Mouse (Mus musculus) frontal cortex, postnatal 36 days (tissue): ENCODE measurements around the gene Tmem268.

Source experiments
- DNase-seq, 2 experiments: peaks; one replicate each; pipeline ENCODE4 v3.0.0; 2022; ENCODE audit warnings: low spot score in 2 of 2

Gene Tmem268

DNA sequence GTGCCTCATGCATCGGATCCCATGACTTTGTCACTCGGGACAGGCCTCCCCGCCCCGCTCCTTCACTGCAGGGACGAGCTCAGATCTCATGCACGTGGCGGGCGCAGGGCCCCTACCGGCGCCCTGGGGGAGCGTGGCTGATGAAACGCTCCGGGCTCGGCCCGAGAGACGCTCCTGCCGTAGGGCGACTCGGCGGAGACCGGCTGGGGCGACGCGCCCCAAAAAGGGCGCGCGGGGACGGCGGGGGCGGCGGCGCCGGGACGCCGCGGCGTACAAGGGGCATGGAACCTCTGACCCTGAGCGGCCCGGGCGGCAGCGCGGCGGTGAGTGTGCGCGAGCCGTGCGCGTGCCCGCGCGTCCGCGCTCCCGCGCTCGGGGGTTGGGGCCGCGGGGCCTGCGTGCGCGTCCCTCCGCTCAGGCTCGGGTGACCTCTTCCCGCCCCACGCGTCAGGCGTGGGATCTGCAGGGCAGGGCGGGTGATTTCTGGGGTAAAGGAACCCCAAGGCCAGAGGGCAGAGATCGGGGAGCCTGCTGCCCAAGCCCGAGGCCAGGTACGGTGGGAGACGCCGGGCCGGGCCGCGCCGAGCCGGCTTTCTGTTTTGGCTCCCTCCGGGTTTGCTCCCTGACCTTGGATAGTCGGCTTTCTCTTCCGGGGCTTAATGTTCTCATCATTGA, at the start of gene Tmem268:
TSS of gene Tmem268 (plus strand) at position 375 of the 675 bp plus-strand sequence.
- peak; percentile 55 to 65 for DNase-seq

DNA sequence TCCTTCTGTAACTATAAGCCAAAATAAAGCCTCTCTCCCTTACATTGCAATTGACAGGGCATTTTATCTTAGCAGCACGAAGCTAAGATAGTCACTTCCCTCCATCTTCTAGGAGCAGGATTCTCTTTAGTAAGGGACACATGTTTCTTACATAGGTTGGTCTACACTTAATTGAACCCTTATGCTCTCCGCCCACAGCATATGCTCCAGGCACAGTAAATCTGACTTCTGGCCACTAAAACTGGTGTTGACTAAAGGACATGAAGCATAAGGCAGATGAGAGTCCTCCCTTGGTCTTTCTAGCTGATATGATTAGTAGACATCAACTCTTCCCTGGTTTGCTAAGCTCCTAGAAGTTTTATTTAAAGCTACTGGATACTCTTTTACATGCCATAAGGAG, 45.7 kb upstream of the Tmem268 start:
- no peak for DNase-seq

DNA sequence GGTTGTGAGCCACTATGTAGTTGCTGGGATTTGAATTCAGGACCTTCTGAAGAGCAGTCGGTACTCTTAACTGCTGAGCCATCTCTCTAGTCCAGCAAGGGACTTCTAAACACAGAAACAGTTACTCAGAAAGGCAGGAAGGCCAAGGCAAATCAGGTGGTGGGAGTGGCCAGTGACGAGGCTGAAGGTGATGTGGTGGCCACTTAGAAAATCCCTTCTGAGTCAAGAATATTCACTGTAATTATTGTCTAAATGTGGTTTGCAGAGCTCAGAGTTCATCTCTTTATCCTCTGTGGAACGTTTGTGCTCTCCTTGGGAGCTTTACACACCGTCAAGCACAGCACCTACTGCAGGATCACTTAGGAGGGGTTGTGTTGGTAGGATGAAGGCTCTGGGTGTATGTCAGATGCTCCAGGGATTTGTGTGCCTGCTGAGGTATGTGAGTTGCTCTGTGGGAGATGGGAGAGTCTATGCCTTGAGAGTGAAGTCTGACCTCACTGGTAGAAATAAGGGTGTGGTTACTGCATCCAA, 44.1 kb upstream of the Tmem268 start:
- DNase-seq: no peak

DNA sequence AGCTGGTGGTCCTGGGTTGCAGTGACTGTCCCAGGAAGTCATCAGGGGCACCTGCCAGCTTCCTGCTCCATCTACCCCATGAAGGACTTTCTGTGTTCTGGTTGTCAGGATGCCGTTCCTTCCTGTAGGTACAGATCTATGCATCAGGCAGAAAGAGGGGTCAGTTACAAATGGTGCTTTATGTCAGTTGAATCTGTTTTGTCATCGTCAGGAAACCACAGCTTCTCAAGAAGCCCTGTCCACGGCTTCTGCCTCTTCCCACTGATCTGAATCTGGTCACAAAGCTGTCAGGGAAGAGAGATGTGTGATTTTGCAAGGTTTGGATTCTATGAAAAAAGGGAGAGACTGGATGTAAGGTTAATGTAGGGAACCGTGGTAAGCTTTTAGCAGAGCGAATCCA, 43.6 kb upstream of the Tmem268 start:
- DNase-seq: no peak

DNA sequence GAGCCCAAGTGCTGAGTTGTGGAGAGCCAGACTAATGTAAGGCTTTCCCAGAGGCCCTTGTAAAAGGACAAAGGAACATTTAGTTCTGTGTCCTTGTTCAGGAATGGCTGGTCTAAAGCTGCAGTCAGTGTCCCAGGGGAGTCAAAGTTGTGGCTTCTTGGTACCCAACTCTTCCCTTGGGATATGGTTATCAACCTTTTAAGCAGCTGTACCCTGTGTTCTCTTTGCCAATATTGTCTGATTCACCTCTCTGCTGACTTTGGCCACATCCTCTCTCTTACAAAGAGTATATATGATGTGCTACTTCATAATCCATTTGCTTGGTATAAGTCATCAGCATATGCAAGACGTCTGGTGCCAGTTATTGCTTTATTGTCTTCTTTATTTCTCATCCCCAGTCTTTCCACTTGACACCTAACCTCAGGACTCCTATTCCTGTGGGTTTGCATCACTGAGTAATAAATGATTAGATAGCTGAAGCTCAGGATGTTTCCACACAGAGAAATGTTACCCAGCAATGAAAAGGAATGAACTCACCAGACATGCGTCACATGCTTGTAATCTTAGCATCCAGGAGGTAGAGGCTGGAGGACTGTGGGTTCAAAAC, 36.7 kb upstream of the Tmem268 start:
- DNase-seq: no peak

DNA sequence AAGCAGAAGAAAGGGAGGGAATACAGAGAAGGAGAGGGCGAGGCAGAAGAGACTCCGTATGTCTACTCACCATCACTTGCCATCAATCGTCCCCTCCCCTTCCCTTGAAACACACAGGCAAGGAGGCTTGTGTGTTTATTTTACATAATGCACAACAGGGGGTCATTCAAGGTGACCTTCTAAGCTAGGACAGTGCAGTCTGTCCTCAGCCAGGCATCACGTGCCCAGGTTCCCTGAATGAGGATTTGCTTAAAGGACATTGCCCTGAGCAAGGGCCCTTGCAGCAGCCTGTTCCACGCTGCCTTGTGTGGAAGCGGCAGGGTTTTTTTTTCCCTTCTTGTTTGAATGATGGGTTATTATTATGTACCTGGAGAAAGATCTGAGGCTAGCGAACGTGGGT, 33.1 kb upstream of the Tmem268 start:
- no peak for DNase-seq

DNA sequence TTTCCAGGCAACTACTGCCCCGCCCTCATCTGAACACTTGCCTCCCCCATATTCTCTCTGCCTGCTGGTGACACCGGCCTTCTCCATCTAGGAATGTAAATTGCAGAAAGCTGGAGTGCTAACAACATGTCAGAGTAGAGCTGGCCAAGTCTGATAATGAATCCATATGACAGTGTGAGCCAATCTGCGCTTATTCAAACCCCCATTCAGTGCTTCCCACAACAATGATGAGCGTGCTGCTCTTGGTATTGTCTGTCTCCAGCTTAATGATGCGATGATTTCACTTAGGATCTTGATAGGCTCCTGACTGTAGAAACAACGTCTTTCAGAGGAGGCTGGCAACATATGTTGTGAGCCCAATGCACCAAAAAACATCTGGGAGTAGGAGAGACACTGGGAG, 29.6 kb upstream of the Tmem268 start:
- DNase-seq: peak; percentile 51 to 74

DNA sequence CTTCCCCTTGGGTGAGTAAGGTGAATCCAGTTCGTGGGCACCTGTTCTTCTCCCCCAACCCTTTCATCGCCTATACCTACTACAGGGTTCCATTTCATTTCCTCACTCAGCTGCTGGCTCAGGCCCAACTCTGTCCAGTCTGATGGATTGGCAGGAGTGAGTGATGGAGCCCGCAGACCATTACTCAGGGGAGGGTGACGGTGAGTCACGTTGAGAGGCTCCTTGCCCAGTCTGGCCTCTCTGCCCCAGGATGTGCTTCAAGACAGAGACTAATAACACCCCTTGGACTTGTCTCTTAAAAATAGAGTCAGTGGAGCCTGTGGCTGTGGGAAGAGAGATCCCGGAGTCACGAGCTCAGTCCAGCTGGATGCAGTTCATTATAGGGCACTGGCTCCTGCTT, 28.2 kb upstream of the Tmem268 start:
- no peak for DNase-seq

DNA sequence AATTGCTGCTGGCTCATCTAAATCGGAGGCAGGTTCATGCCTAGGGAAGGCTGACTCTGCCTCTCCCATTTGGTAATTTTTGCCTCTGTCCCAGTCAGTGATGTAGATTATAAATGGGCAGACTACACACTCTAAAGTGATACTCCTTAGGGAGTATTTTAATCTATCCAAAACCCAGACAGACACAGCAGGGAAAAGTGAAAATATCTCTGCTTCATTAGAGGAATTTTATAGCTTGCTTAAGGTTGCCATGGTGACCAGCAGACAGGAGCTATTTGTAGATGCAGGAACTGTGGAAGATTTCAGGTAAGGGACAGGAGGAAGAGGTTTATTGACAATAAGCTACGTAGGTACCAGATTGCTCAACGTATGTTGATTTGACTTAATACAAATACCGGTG, 21.0 kb upstream of the Tmem268 start:
- no peak for DNase-seq

DNA sequence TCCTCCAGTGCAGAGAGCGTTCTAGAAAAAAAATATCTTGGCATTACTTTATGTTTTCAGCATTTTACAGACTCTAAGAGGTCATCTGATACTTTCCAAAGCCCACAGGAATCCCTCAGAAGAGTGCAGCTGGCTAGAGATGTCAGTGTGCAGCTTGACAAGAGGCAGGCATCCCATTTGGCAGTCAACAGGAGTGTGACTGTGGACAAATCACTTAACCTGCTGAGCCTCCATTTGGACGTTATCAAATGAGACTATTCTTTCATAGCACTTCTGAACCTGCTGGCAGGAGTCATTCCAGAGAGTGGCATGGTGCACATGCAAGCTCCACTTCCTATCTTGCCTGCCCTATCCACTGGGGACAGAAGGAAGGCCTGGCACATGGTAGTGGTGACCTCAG, 16.4 kb upstream of the Tmem268 start:
- no peak for DNase-seq

DNA sequence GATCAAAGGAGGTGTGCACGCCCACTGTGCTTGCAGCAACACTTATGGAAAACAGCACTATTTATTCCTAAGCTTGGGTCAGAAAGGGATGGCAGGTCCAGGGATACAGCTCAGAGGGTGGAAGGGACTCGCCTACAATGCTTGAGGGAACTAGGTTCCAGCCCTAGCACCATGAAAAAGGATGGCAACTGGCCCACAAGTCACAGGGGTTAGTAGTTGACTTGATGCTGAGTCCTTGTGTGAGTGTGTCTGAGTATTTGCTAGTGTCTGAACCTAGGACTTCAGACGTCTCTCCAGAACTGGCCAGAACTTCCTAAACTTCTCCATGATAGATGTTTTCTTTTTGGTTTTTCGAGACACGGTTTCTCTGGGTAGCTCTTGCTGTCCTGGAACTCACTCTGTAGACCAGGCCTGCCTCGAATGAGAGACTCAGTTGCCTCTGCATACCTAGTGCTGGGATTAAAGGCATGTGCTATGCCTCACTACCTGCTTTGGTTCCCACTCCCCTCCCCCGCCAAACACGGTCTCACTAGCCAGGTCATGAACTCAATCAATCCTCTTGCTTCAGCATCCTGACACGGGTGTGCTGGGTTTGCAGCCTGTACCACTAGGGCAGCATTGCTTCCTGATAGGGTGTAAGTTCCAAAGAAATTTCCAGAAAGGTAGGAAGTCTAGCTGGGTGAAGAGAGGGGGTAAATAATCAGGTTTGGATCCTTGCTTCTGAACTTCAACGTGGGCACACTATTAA, 14.7 kb upstream of the Tmem268 start:
- DNase-seq: peak; percentile 32 to 36

DNA sequence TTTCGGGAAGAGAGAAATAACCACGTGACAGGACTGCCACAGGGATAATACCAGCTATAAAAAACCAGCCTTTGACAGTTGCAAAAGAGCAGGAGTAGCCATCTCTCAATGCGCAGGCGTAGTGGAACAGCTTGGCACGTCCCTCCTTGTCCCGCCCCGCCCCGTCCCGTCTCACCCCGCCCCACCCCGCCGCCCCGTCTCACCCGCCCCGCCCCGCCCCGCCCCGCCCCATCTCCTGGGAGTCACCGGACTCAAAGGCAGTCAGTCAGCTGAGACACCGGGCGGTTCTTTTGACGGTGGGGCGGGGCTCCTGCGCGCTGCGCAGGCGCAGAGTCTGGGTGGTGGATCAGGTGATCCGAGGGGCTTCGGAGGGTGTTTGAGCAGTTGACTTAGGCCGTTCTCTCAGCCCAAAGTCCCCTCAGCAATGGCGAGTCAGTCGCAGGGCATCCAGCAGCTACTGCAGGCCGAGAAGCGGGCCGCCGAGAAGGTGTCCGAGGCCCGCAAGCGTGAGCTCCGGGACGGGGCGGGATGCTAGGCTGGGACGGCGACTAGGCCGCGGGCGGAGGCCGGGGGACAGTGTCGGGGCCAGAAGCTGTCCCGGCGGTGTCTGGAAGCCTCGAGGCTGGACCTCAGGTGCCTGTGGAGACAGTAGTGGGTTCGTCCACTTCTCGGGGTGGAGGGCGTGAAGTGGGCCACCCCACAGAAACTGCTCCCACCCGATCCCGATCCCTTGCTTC, 13.9 kb upstream of the Tmem268 start, which contains the start of gene Atp6v1g1:
TSS of gene Atp6v1g1 (plus strand) at position 279 of the 737 bp plus-strand sequence.
- DNase-seq: peak; percentile 92 to 95

DNA sequence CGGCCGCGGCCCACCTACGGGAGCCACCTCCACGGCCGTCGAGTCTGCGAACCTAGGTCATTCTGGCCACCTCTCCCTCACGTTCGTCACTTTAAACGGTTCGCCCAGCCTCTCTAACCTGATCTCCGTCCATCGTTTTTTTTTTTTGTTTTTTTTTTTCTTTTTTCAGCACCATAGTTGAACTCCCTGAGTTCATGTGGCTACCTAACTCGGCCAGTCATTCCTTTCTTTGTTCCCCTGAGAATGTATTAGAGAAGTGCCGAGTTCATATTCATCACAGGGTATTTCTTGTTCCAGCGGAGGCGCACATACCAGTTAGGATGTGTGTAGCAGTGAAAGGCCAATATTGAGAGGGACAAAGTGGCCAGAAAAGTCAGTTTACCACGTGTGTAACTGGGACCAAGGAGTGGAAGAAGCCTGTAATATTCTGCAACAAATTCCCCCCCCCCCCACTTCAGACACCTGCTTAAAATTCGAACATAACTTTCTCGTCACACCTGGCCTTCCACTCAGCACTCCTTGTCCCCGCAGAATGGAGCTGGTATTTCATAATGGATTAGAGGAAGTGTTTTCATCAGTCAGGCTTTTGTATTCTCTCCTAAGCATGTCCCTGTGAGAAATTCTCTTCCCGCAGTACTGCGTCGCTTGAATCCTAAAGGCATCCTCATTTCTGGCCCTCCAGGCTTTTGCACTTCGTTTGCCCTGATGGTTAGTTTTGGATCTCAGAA, 13.2 kb upstream of the Tmem268 start:
- DNase-seq: no peak

DNA sequence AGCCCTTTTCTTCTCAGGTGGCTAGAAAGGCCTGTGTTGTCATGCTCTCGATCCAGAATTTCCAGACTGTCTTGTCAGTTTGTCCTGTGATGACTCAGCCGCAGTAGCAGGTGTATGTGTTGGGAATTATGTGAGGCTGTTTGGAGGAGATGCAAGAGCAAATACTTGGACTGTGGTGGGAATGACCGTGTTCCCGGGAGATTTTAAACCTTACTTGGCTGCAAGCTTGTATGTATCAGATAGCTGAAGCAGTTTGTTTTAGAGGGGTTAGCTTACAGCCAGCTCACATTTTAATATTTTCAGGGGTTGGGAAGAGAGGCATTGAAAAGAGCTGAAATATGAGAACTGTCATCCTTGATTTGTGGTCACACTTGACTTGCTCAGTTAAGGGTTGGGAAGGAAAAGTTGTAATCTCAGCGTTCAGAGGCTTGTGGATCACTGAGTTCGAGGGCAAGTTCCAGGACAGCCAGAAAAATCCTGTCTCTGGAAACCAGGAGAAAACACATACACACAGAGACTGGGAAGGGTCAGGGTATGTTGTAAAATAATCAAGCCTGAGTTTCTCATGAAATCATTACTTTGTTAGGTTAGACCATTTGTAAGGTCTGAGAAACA, 12.0 kb upstream of the Tmem268 start:
- DNase-seq: no peak

DNA sequence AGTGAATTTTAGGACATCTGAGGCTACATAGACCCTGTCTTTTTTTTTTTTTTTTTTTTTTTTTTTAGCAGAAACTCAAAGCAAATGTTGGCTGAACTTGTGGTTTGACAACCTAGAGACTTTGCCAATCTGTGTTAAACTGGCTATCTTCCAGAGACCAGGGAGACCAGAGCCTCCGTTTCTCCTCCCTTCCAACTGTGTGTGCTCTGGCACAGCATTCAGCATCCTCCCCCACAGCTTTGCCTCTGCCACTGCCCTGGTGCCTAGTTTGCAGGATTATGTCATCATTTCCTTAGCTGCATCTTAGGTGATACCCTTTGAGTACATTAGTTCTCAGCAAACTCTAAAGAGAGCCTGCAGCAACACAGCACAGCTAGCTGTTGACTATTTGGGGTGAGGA, 10.8 kb upstream of the Tmem268 start:
- DNase-seq: no peak

DNA sequence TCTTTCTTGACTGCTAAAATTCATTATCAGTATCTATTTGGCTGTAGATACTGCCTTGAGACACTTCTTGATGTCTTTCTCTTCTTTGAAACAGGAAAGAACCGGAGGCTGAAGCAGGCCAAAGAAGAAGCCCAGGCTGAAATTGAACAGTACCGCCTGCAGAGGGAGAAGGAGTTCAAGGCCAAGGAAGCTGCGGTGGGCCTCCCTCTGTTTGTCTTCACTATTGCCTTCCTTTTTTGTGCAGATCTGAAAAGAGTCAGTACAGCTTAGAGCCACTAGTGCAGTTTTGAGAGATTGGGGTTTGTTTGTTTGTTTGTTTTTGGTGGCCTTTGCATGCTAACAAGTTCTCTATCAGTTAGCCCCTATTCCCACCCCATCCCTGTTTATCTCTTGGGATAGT, 10.1 kb upstream of the Tmem268 start:
- DNase-seq: no peak

DNA sequence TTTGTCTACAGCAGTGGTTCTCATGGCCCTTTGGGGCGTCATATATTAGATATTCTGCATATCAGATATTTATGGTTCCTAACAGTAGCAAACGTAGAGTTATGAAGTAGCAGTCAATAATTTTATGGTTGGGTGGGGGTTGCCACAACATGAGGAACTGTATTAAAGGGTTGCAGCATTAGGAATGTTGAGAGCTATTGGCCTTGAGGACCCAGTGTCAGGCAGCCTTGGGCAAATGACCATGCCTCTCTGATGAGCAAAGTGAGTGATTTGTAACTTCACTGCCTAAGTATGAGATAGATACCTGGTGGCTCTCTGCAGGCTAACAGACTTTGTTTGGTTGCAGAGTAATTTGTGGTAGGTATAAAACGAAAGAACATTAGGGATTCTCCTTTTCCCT, 7.7 kb upstream of the Tmem268 start:
- DNase-seq: no peak

DNA sequence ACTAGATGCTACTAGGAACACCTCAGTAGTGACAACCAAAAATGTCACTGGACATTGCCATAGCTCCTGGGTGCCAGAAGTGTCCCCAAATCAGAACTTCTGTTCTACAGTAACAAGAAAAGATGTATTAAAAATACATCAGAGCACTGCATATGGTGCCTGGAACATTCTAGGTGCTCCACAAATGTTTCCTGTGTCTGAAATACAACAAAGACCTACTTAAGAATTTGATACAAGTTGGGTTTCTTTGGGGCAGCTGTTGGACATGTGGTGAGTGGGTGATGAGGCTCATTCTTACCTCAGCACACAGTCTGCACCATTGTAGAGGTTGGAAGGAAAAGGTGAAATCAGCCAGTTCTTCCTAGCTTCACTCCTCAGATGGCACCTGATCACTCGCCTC, 5.7 kb upstream of the Tmem268 start:
- peak in 1 of 2 experiments; percentile 43 for DNase-seq

DNA sequence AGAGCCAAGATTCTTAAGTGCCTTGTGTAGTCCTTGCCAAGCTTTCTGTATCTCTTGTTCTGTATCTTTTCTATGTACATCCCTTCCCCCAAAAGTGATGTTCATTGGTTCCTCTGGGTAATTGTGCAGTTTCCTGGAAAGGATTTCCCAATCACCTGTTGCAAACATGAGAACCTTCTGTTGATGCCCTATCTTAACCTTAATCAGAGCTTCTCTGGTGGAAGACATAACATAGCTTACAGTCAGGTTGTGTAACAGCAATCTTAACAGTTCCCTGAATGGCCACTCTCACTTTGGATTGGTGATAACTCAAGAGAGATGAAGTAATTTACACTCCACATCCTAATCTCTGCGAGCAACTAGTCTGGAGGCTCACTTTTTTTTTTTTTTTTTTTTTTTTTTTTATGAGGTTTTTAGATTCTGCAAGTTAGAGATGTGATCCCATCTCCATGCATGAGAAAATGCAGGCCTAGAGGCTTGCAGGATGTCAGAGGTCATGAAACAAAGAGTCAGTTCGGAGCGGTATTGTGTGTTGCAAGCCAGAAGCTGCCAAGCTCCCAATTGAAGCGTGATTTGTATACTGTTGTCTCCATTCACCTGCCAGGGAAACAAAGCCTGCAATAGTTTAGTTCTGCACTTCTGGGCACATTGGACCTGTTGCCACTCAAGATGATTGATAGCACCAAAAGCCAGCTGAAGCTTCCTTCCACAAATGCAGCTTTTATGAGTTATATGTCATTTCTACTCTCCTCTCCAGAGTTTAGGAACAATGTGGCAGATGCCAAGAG, 4.6 kb upstream of the Tmem268 start:
- DNase-seq: no peak

DNA sequence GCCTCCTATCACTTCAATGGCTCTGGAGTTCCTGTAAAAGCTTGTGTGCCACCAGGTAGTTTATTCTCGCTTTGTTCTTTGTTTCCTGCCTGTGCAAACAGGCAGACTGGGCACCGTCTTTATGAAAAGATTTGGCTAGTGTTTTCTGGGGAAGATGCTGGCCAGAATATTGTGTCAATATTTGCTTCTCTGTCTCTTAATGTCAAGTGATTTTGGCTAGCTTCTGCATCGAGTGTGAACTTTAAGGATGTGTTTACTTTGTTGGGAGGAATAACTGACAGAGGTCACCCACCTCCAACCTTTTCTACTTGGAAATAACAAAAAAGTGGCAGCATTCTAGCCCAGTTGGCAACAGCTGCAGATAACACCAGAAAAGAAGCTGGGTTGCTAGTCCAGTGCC, 4.0 kb upstream of the Tmem268 start:
- DNase-seq: no peak
